In genomic region chr8:108424337-108424736, GRCm38 (mm10) we compare ENCODE assay signal across 11 mouse cellular contexts.
DNase-seq lines count a peak whose midpoint lies in the region; ATAC-seq and TF ChIP-seq lines count a peak whose summit lies in the region.
"Had no signal": no experiment of that assay in that cellular context is flagged by ENCODE, and none has a peak within 500 bp of the region (broad histone marks: within the 10 kb centered on the region; RNA-seq: fewer than 3 reads in every experiment).

No protein-coding gene starts in this region.

- intact Hi-C loops in gastrocnemius, postnatal 14 days (cut with DNase I; ENCODE audit: low total_unique reads): no loop called here
- intact Hi-C loops in gastrocnemius, adult 2 months (cut with DNase I): no loop called here

- no peak for TF ChIP-seq EP300 in liver, postnatal 0 days (IDR thresholded peaks at IDR 0.05; ENCODE audit: low read depth)

- no peaks in the 10 kb centered on the region for H3K9me3 ChIP-seq in liver, postnatal 0 days (ENCODE audit: low read length)
- H3K9me3 ChIP-seq: embryonic facial prominence, embryonic 12.5 days; stomach, embryonic 15.5 days had no signal

- no peak overlapping the region for H3K4me2 ChIP-seq in liver, postnatal 0 days (ENCODE audit: low read depth, low read length)
- H3K4me2 ChIP-seq: embryonic facial prominence, embryonic 12.5 days; stomach, embryonic 15.5 days had no signal

- no peaks in the 10 kb centered on the region for H3K27me3 ChIP-seq in liver, postnatal 0 days (ENCODE audit: insufficient read depth, low read length)
- H3K27me3 ChIP-seq: embryonic facial prominence, embryonic 12.5 days; stomach, embryonic 15.5 days had no signal

- H3K4me3 ChIP-seq in gastrocnemius, adult 2 months: no peak overlapping the region
- no peak overlapping the region for H3K4me3 ChIP-seq in liver, postnatal 0 days (ENCODE audit: low read depth, low read length)
- H3K4me3 ChIP-seq: embryonic facial prominence, embryonic 12.5 days; stomach, embryonic 15.5 days had no signal

- no peaks in the 10 kb centered on the region for H3K36me3 ChIP-seq in liver, postnatal 0 days (replicated peaks; ENCODE audit: insufficient read depth, low read length)
- H3K36me3 ChIP-seq: embryonic facial prominence, embryonic 12.5 days; stomach, embryonic 15.5 days had no signal

- no peak overlapping the region for H3K9ac ChIP-seq in liver, postnatal 0 days (replicated peaks)
- H3K9ac ChIP-seq: embryonic facial prominence, embryonic 12.5 days; stomach, embryonic 15.5 days had no signal

- peak; percentile 16 for DNase-seq in gastrocnemius, postnatal 14 days
- no peak for DNase-seq in gastrocnemius, adult 2 months
- peak; percentile 25 for DNase-seq in liver
- no peak for DNase-seq in liver, postnatal 0 days
- peak; percentile 80 for DNase-seq in lung, postnatal 10 days
- no peak for DNase-seq in layer of hippocampus, adult 8-10 months (ENCODE audit: low spot score in 2 of 2)
- DNase-seq in embryo, embryonic 10.5 days (ENCODE audit: low spot score): no peak
- DNase-seq: gastrocnemius, postnatal 36 days had no signal

- TF ChIP-seq CTCF in gastrocnemius, adult 2 months (IDR thresholded peaks at IDR 0.05): no peak
- TF ChIP-seq CTCF in liver, postnatal 0 days (IDR thresholded peaks at IDR 0.05; ENCODE audit: low read depth): no peak

- H3K4me1 ChIP-seq in liver, postnatal 0 days (ENCODE audit: insufficient read depth): no peaks in the 10 kb centered on the region

- no peak for ATAC-seq in liver, postnatal 0 days
- peak; percentile 39; the same call in 1 of the 2 replicates for ATAC-seq in common myeloid progenitor, adult 5-6 weeks (replicated peaks; ENCODE audit: low read depth, poor library complexity, severe bottlenecking)

- WGBS in liver, postnatal 0 days (ENCODE audit: insufficient replicate concordance): 52% methylated on average over 8 of the region's 8 CpGs

- no peak overlapping the region for H3K27ac ChIP-seq in gastrocnemius, adult 2 months
- no peak overlapping the region for H3K27ac ChIP-seq in liver, postnatal 0 days (ENCODE audit: low read depth)
- H3K27ac ChIP-seq: embryonic facial prominence, embryonic 12.5 days; stomach, embryonic 15.5 days had no signal

Comparison
In these comparisons a context has a peak if more than half of its experiments do, and no peak if none do; other contexts are left out.
1. DNase-seq: peak in gastrocnemius, postnatal 14 days (single experiment), liver (single experiment) and lung, postnatal 10 days (single experiment); none in gastrocnemius, adult 2 months (single experiment), liver, postnatal 0 days (single experiment), layer of hippocampus, adult 8-10 months (0 of 2) and embryo, embryonic 10.5 days (single experiment).